Mouse (Mus musculus) heart, embryonic 14.5 days (tissue): ENCODE results near the gene Sox1. TPM values are rescaled to one million over a fixed set of nuclear protein-coding genes. Genes with fewer than 3 reads are reported as not detected.

Experiments used
- ATAC-seq: fragments of 200-750 bp; cut with Nextera tagmentation; 2 replicates; pipeline ENCODE4 v1.8.0; 2017; ENCODE audit warnings: low read depth, moderate TSS enrichment; ENCODE audit not compliant: insufficient number of reproducible peaks, insufficient read depth, low FRiP score
- H3K27ac ChIP-seq, 2 experiments: fragments of 200-500 bp in 1 of 2; fragments of 300-500 bp in 1 of 2; sonication (generic) in 1 of 2; replicated peaks in 1 of 2; 2 replicates each; pipeline ENCODE4 v1.5.1; 2012 to 2014; ENCODE audit warnings: low read depth in 2 of 2, low read length in 2 of 2, control low read depth in 1 of 2, mild to moderate bottlenecking in 1 of 2, mixed read lengths in 1 of 2; ENCODE audit not compliant: control insufficient read depth in 1 of 2, insufficient read depth in 1 of 2
- H3K27me3 ChIP-seq: fragments of 300-500 bp; sonication (generic); 2 replicates; pipeline ENCODE4 v1.6.1; 2014; ENCODE audit warnings: mild to moderate bottlenecking, low read length, control low read depth; ENCODE audit not compliant: control insufficient read depth, insufficient read depth
- H3K36me3 ChIP-seq: fragments of 300-500 bp; sonication (generic); 2 replicates; pipeline ENCODE4 v1.6.1; 2014; ENCODE audit warnings: mild to moderate bottlenecking, control low read depth, low read length, mixed read lengths; ENCODE audit not compliant: control insufficient read depth, insufficient read depth
- H3K4me1 ChIP-seq, 2 experiments: fragments of 200-500 bp in 1 of 2; fragments of 300-500 bp in 1 of 2; sonication (generic) in 1 of 2; 2 replicates each; pipeline ENCODE4 v1.6.1; 2012 to 2014; ENCODE audit warnings: low read length in 2 of 2, control low read depth in 1 of 2, mixed read lengths in 1 of 2; ENCODE audit not compliant: control insufficient read depth in 2 of 2, insufficient read depth in 2 of 2
- H3K4me2 ChIP-seq: fragments of 300-500 bp; sonication (generic); 2 replicates; pipeline ENCODE4 v1.6.1; 2014; ENCODE audit warnings: mild to moderate bottlenecking, low read length
- H3K4me3 ChIP-seq, 2 experiments: fragments of 200-500 bp in 1 of 2; fragments of 300-500 bp in 1 of 2; sonication (generic) in 1 of 2; 2 replicates each; pipeline ENCODE4 v1.5.1; 2012 to 2014; ENCODE audit warnings: low read length in 2 of 2, mild to moderate bottlenecking in 2 of 2, control low read depth in 1 of 2, low read depth in 1 of 2, moderate library complexity in 1 of 2; ENCODE audit not compliant: control insufficient read depth in 1 of 2, insufficient read depth in 1 of 2
- H3K9ac ChIP-seq: fragments of 300-500 bp; sonication (generic); 2 replicates; pipeline ENCODE4 v1.6.1; 2014; ENCODE audit warnings: mild to moderate bottlenecking, low read length
- H3K9me3 ChIP-seq: fragments of 300-500 bp; sonication (generic); 2 replicates; pipeline ENCODE4 v1.6.1; 2016; ENCODE audit warnings: low read length, control low read depth; ENCODE audit not compliant: control insufficient read depth
- WGBS: fragments of 180-500 bp; shearing (Covaris S2); extraction: QIAGEN DNeasy Blood & Tissue Kit; methylation state at CpG from one replicate; pipeline ENCODE4 v1.1.7; 2014; 5-methylcytosine and 5-hydroxymethylcytosine counted together
- polyA plus RNA-seq: library from polyadenylated mRNA; unstranded; fragments of >200 nt; fragmentation: Nextera tagmentation; extraction: Ambion mirVana; gene quantifications from 2 replicates; pipeline ENCODE4 v1.2.1, GENCODE M21; 2014

The Sox1 gene
- polyA plus RNA-seq, 1 experiment from 2014 or later = not detected

GRCm38 (mm10) chr8:12438021-12438420 is 42.9 kb downstream of the Sox1 start:
- Histone ChIP-seq H3K4me2 (no peak overlapping the region), H3K9ac (no peak overlapping the region), H3K4me3 (no peak overlapping the region), H3K27me3 (peaks cover 26% of the 10 kb centered on the region), H3K36me3 (no peaks in the 10 kb centered on the region), H3K9me3 (no peaks in the 10 kb centered on the region), H3K27ac (no peak overlapping the region), H3K4me1 (no peaks in the 10 kb centered on the region)
- no peak for ATAC-seq
- WGBS = 74% methylated on average over 6 of the region's 6 CpGs

GRCm38 (mm10) chr8:12439044-12439443 is 43.9 kb downstream of the Sox1 start:
- H3K36me3 ChIP-seq = no peaks in the 10 kb centered on the region
- H3K27me3 ChIP-seq = peaks cover 16% of the 10 kb centered on the region
- H3K4me3 ChIP-seq = no peak overlapping the region
- no peaks in the 10 kb centered on the region for H3K9me3 ChIP-seq
- no peak overlapping the region for H3K9ac ChIP-seq
- no peak for ATAC-seq
- WGBS = 17% methylated on average over 4 of the region's 4 CpGs
- no peak overlapping the region for H3K4me2 ChIP-seq
- H3K27ac ChIP-seq = no peak overlapping the region
- no peaks in the 10 kb centered on the region for H3K4me1 ChIP-seq

- Histone ChIP-seq H3K9me3 (no peaks in the 10 kb centered on the region), H3K36me3 (no peaks in the 10 kb centered on the region), H3K4me3 (no peak overlapping the region), H3K4me2 (no peak overlapping the region), H3K4me1 (no peaks in the 10 kb centered on the region), H3K9ac (no peak overlapping the region), H3K27me3 (peaks cover 15% of the 10 kb centered on the region), H3K27ac (no peak overlapping the region)
- no peak for ATAC-seq
- 83% methylated on average over 10 of the region's 10 CpGs for WGBS
Measured at GRCm38 (mm10) chr8:12439846-12440245, 44.8 kb downstream of the Sox1 start.

GRCm38 (mm10) chr8:12440997-12441396 is 45.9 kb downstream of the Sox1 start:
- Histone ChIP-seq H3K27me3 (peaks cover 25% of the 10 kb centered on the region), H3K36me3 (no peaks in the 10 kb centered on the region), H3K4me1 (peaks cover 0 to under 1% of the 10 kb centered on the region in 2 experiments; a peak in 1 of 4 replicates), H3K27ac (no peak overlapping the region), H3K4me2 (no peak overlapping the region), H3K4me3 (no peak overlapping the region), H3K9me3 (no peaks in the 10 kb centered on the region), H3K9ac (no peak overlapping the region)
- whole genome bisulfite sequencing = 88% methylated on average over 4 of the region's 4 CpGs
- ATAC-seq = no peak

- Histone ChIP-seq H3K9me3 (peaks cover 4% of the 10 kb centered on the region; the same call in 1 of the 2 replicates), H3K4me3 (no peak overlapping the region), H3K27ac (no peak overlapping the region), H3K4me1 (peaks cover 0 to 5% of the 10 kb centered on the region in 2 experiments; a peak in 1 of 4 replicates), H3K27me3 (peaks cover 48% of the 10 kb centered on the region), H3K36me3 (no peaks in the 10 kb centered on the region), H3K9ac (no peak overlapping the region), H3K4me2 (no peak overlapping the region)
- ATAC-seq = no peak
- 25% methylated on average over 2 of the region's 2 CpGs for WGBS
Measured at GRCm38 (mm10) chr8:12445258-12445657, 50.2 kb downstream of the Sox1 start.

GRCm38 (mm10) chr8:12445926-12446680 is 51.0 kb downstream of the Sox1 start:
- peaks cover 0 to 5% of the 10 kb centered on the region in 2 experiments; a peak in 1 of 4 replicates for H3K4me1 ChIP-seq
- peaks cover 4% of the 10 kb centered on the region; the same call in 1 of the 2 replicates for H3K9me3 ChIP-seq
- peaks cover 55% of the 10 kb centered on the region for H3K27me3 ChIP-seq
- H3K4me3 ChIP-seq = peak overlapping the region in 1 of 2 experiments; percentile 16; a peak in 3 of 4 replicates
- no peaks in the 10 kb centered on the region for H3K36me3 ChIP-seq
- no peak for ATAC-seq
- no peak overlapping the region for H3K27ac ChIP-seq
- peak overlapping the region; percentile 50 for H3K4me2 ChIP-seq
- no peak overlapping the region for H3K9ac ChIP-seq
- 2% methylated on average over 26 of the region's 26 CpGs for WGBS
